Mouse (Mus musculus) ES-Bruce4 (cell line): ENCODE data around the gene Ceacam3. TPM values are rescaled to one million over a fixed set of nuclear protein-coding genes. Genes with fewer than 3 reads are reported as not detected.
"Not testable (repeated sequence)": the region's sequence is repeated elsewhere in the genome, so short reads cannot be mapped to it uniquely, and the experiment has no call there.

Experiments
- H3K27ac ChIP-seq: 2 replicates; pipeline ENCODE4 v1.5.1; 2012; ENCODE audit warnings: low read length, inconsistent platforms; ENCODE audit not compliant: insufficient read depth
- H3K27me3 ChIP-seq: 2 replicates; pipeline ENCODE4 v1.6.1; 2012; ENCODE audit warnings: mild to moderate bottlenecking, low read length, inconsistent platforms; ENCODE audit not compliant: control insufficient read depth, poor library complexity, insufficient read depth, severe bottlenecking
- H3K36me3 ChIP-seq: 2 replicates; pipeline ENCODE4 v1.6.1; 2012; ENCODE audit warnings: inconsistent platforms, mild to moderate bottlenecking, low read length, moderate library complexity; ENCODE audit not compliant: control insufficient read depth, poor library complexity, insufficient read depth, severe bottlenecking
- H3K4me1 ChIP-seq: one replicate; pipeline ENCODE4 v1.8.1; 2011; ENCODE audit warnings: low read length; ENCODE audit not compliant: control insufficient read depth, insufficient read depth
- H3K4me3 ChIP-seq: 2 replicates; pipeline ENCODE4 v1.5.1; 2011; ENCODE audit warnings: low read depth, mild to moderate bottlenecking, low read length
- H3K9ac ChIP-seq: 2 replicates; pipeline ENCODE4 v1.6.1; 2012; ENCODE audit warnings: low read depth, mild to moderate bottlenecking, inconsistent platforms; ENCODE audit not compliant: poor library complexity, severe bottlenecking
- H3K9me3 ChIP-seq: replicated peaks from 2 replicates; pipeline ENCODE4 v1.6.1; 2012; ENCODE audit warnings: mild to moderate bottlenecking, low read length, inconsistent platforms; ENCODE audit not compliant: control insufficient read depth, poor library complexity, insufficient read depth, severe bottlenecking
- CTCF ChIP-seq: IDR thresholded peaks from one replicate; pipeline ENCODE4 v1.8.1; 2011; ENCODE audit warnings: low read depth, low read length
- EP300 ChIP-seq: IDR thresholded peaks from 2 replicates; pipeline ENCODE4 v1.6.1; 2011; ENCODE audit warnings: low read depth, low read length; ENCODE audit not compliant: insufficient read depth
- POLR2A ChIP-seq: IDR thresholded peaks from one replicate; pipeline ENCODE4 v1.8.1; 2011; ENCODE audit warnings: low read length; ENCODE audit not compliant: insufficient read depth
- polyA plus RNA-seq: library from polyadenylated mRNA; stranded (reverse); fragments of >200 nt; gene quantifications from 2 replicates; pipeline ENCODE4 v1.2.4, GENCODE M21; 2011; ENCODE audit warnings: low read depth; ENCODE audit not compliant: missing spikeins, insufficient read depth, insufficient read length

The Ceacam3 gene
- 0.41 and 0.73 TPM in 2 replicates for polyA plus RNA-seq

- no peak for TF ChIP-seq EP300
- no peak for TF ChIP-seq POLR2A
- no peak for TF ChIP-seq CTCF
- Histone ChIP-seq H3K9ac (no peak within 1 kb of the TSS), H3K36me3 (no peaks in the 10 kb centered on the region), H3K9me3 (no peaks in the 10 kb centered on the region), H3K27me3 (no peaks in the 10 kb centered on the region), H3K27ac (no peak within 1 kb of the TSS), H3K4me3 (no peak within 1 kb of the TSS), H3K4me1 (no peaks in the 10 kb centered on the region)
Measured at GRCm38 (mm10) chr7:17149931-17150330, at the start of gene Ceacam3. Gene Ceacam3, plus strand, starts transcription at chr7:17150282.

DNA sequence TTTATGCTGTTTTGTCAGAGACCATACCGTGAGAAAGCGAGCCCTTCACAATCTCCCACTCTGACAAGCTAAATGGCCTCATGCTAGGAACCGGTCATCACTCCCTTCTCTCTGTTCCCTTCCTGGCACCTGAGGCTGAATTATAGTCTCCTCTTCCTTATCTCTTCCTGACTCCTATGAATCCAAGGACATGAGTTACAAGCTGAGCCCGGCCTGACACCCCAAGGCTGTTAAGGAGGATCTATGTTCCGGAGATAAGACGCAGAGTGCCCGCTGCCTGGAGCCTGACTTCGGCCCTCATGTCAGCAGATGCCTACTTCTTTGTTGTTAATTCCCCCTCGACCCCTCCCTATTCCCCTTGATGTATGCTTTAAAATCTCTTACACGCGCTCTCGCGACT is 48.5 kb upstream of the Ceacam3 start:
- H3K9me3 ChIP-seq, H3K36me3 ChIP-seq, H3K4me3 ChIP-seq, H3K27ac ChIP-seq, H3K27me3 ChIP-seq, H3K9ac ChIP-seq, H3K4me1 ChIP-seq: not testable (repeated sequence)

- H3K4me1 ChIP-seq, result no peaks in the 10 kb centered on the region
- H3K9ac ChIP-seq, result no peak overlapping the region
- no peaks in the 10 kb centered on the region for H3K27me3 ChIP-seq
- H3K4me3 ChIP-seq, result no peak overlapping the region
- TF ChIP-seq CTCF (no peak), EP300 (no peak), POLR2A (no peak)
- H3K36me3 ChIP-seq, result no peaks in the 10 kb centered on the region
- H3K9me3 ChIP-seq, result no peaks in the 10 kb centered on the region
- H3K27ac ChIP-seq, result no peak overlapping the region
Measured at GRCm38 (mm10) chr7:17135307-17135706, 14.8 kb upstream of the Ceacam3 start.

DNA sequence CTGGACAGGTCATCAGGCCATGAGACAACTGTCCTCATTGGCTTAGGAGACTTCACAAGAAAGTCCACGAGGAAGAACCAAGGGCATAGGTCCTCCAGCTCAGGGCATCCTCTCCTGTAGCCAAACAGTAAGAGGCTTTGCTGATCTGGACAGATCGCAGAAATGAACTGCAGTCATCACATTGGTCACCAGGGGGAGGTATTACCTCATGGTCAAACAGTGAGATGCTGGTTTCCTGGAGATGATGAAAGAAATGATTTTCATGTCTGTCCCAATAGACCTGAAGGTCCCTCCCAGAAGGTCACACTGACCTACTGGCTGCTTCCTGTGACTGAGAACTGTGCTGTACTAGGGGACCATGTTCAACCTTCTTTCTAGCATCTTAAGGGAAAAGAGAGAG is 5.6 kb downstream of the Ceacam3 start:
- TF ChIP-seq POLR2A, result no peak
- TF ChIP-seq EP300, result no peak
- peak; percentile 5 for TF ChIP-seq CTCF
- Histone ChIP-seq H3K36me3 (no peaks in the 10 kb centered on the region), H3K27ac (no peak overlapping the region), H3K9me3 (no peaks in the 10 kb centered on the region), H3K4me3 (no peak overlapping the region), H3K27me3 (no peaks in the 10 kb centered on the region), H3K9ac (no peak overlapping the region), H3K4me1 (no peaks in the 10 kb centered on the region)

GRCm38 (mm10) chr7:17156885-17157677 is 7.0 kb downstream of the Ceacam3 start:
- H3K4me3 ChIP-seq, result no peak overlapping the region
- H3K27ac ChIP-seq, result no peak overlapping the region
- no peak overlapping the region for H3K9ac ChIP-seq
- TF ChIP-seq POLR2A, result no peak
- TF ChIP-seq CTCF, result no peak
- TF ChIP-seq EP300, result no peak
- no peaks in the 10 kb centered on the region for H3K27me3 ChIP-seq
- H3K36me3 ChIP-seq, result no peaks in the 10 kb centered on the region
- no peaks in the 10 kb centered on the region for H3K9me3 ChIP-seq
- H3K4me1 ChIP-seq, result no peaks in the 10 kb centered on the region

- Histone ChIP-seq H3K9ac (no peak overlapping the region), H3K36me3 (no peaks in the 10 kb centered on the region), H3K9me3 (no peaks in the 10 kb centered on the region), H3K4me1 (no peaks in the 10 kb centered on the region), H3K4me3 (no peak overlapping the region), H3K27me3 (no peaks in the 10 kb centered on the region), H3K27ac (no peak overlapping the region)
- no peak for TF ChIP-seq CTCF
- no peak for TF ChIP-seq POLR2A
- TF ChIP-seq EP300, result no peak
Measured at GRCm38 (mm10) chr7:17159011-17159410, 8.9 kb downstream of the Ceacam3 start.
